Mouse (Mus musculus) bone marrow macrophage, adult 2 months (primary cell): ENCODE measurements around the gene Bbip1.

Experiments used
- CTCF ChIP-seq: IDR thresholded peaks from 2 replicates; pipeline ENCODE4 v1.5.1; 2012; ENCODE audit warnings: low read depth, mild to moderate bottlenecking, low read length, moderate library complexity
- POLR2A ChIP-seq: IDR thresholded peaks from 2 replicates; pipeline ENCODE4 v1.6.1; 2012; ENCODE audit warnings: mild to moderate bottlenecking, low read depth, low read length, borderline replicate concordance

- TF ChIP-seq CTCF, result no peak
- TF ChIP-seq POLR2A, result no peak
These were observed 57.7 kb downstream of the Bbip1 start for GRCm38 (mm10) chr19:53886576-53887370.
